Mouse (Mus musculus): ENCODE measurements around the gene Pygm. TPM values are rescaled to one million over a fixed set of nuclear protein-coding genes. Genes with fewer than 3 reads are reported as not detected.

Gene Pygm
- total and polyA plus RNA-seq, 3 experiments = 1,101 to 1,298 (median 1,120) TPM

DNA sequence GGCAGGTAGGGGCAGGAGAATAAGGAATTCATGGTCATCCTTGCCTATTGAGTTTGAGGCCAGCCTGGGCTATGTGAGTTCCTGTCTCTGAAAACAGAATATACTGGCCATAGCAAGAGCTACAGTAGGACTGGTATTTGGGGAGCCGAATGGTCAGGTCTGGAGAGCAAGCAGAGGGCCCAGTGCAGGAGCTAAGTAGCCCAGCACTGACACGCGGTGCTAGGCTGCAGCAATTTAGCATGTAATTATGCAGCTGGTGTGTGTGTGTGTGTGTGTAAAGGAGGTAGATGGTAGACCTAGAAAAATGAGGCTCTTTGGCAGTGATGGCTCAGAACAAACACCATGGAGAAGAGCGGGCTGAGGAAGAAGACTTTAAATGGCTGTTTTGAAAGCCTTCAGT lies 36.6 kb upstream of the Pygm start:
- Histone ChIP-seq H3K4me1 (ENCODE audit: control insufficient read depth, insufficient read depth, low read length) (peaks cover 9% of the 10 kb centered on the region), H3K27me3 (ENCODE audit: control insufficient read depth, insufficient read depth, low read length) (no peaks in the 10 kb centered on the region), H3K4me3 (no peak overlapping the region), H3K9ac (ENCODE audit: low read depth, low read length) (no peak overlapping the region), H3K79me2 (replicated peaks; ENCODE audit: control insufficient read depth, insufficient read depth, low read length) (no peaks in the 10 kb centered on the region), H3K27ac (no peak overlapping the region), H3K36me3 (ENCODE audit: control insufficient read depth, insufficient read depth, low read length) (no peaks in the 10 kb centered on the region)
- DNase-seq = no peak
- TF ChIP-seq POLR2A (IDR thresholded peaks at IDR 0.05; ENCODE audit: insufficient read depth, low read depth, low read length) (no peak), EP300 (IDR thresholded peaks at IDR 0.05; ENCODE audit: insufficient read depth, low read depth, low read length) (no peak), CTCF (IDR thresholded peaks at IDR 0.05) (no peak)
- intact Hi-C loops (cut with DNase I) = no loop called here
- WGBS = 93% methylated on average over 4 of the region's 4 CpGs

DNA sequence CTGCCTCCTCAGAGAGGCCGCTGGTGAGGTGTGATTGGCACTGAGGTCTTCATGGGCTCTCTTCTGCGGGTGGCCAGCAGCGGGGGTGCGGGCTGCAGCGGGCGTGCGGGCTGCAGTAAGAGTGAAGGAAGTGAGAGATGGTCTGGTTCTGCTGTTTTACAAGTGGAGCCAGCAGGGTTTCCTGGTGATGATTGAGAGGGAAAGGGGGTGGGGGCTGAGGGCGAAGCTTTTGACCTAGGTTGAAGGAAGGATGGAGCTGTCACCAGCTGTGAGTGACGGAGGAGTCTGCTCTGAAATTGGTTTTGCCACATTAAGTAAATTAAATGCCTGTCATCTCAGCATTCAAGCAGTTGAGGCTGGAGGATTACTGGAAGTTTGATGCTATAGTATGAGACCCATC lies 35.5 kb upstream of the Pygm start:
- Histone ChIP-seq H3K27me3 (ENCODE audit: control insufficient read depth, insufficient read depth, low read length) (no peaks in the 10 kb centered on the region), H3K4me3 (no peak overlapping the region), H3K27ac (peak overlapping the region; percentile 39), H3K9ac (ENCODE audit: low read depth, low read length) (no peak overlapping the region), H3K4me1 (ENCODE audit: control insufficient read depth, insufficient read depth, low read length) (peaks cover 6% of the 10 kb centered on the region), H3K36me3 (ENCODE audit: control insufficient read depth, insufficient read depth, low read length) (no peaks in the 10 kb centered on the region), H3K79me2 (replicated peaks; ENCODE audit: control insufficient read depth, insufficient read depth, low read length) (no peaks in the 10 kb centered on the region)
- no peak for DNase-seq
- 53% methylated on average over 9 of the region's 9 CpGs for WGBS
- TF ChIP-seq CTCF (IDR thresholded peaks at IDR 0.05) = no peak
- no peak for TF ChIP-seq EP300 (IDR thresholded peaks at IDR 0.05; ENCODE audit: insufficient read depth, low read depth, low read length)
- TF ChIP-seq POLR2A (IDR thresholded peaks at IDR 0.05; ENCODE audit: insufficient read depth, low read depth, low read length) = no peak
- intact Hi-C loops (cut with DNase I) = no loop called here

- DNase-seq = peak in 1 of 2 experiments; percentile 54
- H3K27ac ChIP-seq = peak overlapping the region; percentile 39
- TF ChIP-seq CTCF (IDR thresholded peaks at IDR 0.05) (no peak), POLR2A (IDR thresholded peaks at IDR 0.05; ENCODE audit: insufficient read depth, low read depth, low read length) (no peak), EP300 (IDR thresholded peaks at IDR 0.05; ENCODE audit: insufficient read depth, low read depth, low read length) (no peak)
- H3K27me3 ChIP-seq (ENCODE audit: control insufficient read depth, insufficient read depth, low read length) = no peaks in the 10 kb centered on the region
- intact Hi-C loops (cut with DNase I) = no loop called here
- H3K79me2 ChIP-seq (replicated peaks; ENCODE audit: control insufficient read depth, insufficient read depth, low read length) = no peaks in the 10 kb centered on the region
- H3K9ac ChIP-seq (ENCODE audit: low read depth, low read length) = no peak overlapping the region
- 37% methylated on average over 14 of the region's 14 CpGs for WGBS
- H3K4me3 ChIP-seq = no peak overlapping the region
- H3K36me3 ChIP-seq (ENCODE audit: control insufficient read depth, insufficient read depth, low read length) = no peaks in the 10 kb centered on the region
- peaks cover 7% of the 10 kb centered on the region for H3K4me1 ChIP-seq (ENCODE audit: control insufficient read depth, insufficient read depth, low read length)
Measured at GRCm38 (mm10) chr19:6349215-6349983, 34.8 kb upstream of the Pygm start.

DNA sequence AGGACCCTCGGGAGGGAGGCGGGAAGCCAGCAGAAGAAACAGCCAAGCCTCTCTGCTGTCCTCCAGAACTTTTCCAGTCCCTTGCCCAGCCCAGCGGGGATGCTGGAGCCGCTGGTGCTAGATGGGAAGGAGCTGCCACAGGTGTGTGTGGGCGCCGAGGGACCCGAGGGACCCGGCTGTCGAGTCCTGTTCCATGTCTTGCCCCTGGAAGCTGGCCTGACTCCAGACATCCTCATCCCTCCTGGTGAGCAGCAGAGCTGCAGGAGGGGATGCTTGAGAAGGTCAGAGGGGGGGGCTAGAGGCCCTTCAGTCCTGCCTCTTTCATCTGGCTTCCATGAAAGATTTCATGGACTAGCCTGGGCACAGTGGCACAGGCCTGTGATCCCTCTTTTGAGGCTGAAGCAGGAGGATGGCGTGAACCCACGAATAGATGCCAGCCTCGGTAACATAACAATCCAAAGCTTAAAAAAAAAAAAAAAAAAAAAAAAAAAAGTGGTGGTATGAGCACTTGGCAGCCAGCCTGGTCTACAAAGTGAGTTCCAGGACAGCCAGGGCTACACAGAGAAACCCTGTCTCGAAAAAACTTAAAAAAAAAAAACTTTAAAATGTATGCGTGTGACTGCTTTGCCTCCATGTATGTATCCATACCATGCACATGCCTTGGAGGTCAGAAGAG lies 32.6 kb upstream of the Pygm start:
- H3K36me3 ChIP-seq (ENCODE audit: control insufficient read depth, insufficient read depth, low read length) = no peaks in the 10 kb centered on the region
- no peak for DNase-seq
- TF ChIP-seq POLR2A (IDR thresholded peaks at IDR 0.05; ENCODE audit: insufficient read depth, low read depth, low read length) (no peak), CTCF (IDR thresholded peaks at IDR 0.05) (no peak), EP300 (IDR thresholded peaks at IDR 0.05; ENCODE audit: insufficient read depth, low read depth, low read length) (no peak)
- peaks cover 1% of the 10 kb centered on the region for H3K4me1 ChIP-seq (ENCODE audit: control insufficient read depth, insufficient read depth, low read length)
- H3K9ac ChIP-seq (ENCODE audit: low read depth, low read length) = no peak overlapping the region
- no peak overlapping the region for H3K27ac ChIP-seq
- intact Hi-C loops (cut with DNase I) = no loop called here
- H3K79me2 ChIP-seq (replicated peaks; ENCODE audit: control insufficient read depth, insufficient read depth, low read length) = no peaks in the 10 kb centered on the region
- H3K4me3 ChIP-seq = no peak overlapping the region
- 57% methylated on average over 14 of the region's 14 CpGs for WGBS
- no peaks in the 10 kb centered on the region for H3K27me3 ChIP-seq (ENCODE audit: control insufficient read depth, insufficient read depth, low read length)

DNA sequence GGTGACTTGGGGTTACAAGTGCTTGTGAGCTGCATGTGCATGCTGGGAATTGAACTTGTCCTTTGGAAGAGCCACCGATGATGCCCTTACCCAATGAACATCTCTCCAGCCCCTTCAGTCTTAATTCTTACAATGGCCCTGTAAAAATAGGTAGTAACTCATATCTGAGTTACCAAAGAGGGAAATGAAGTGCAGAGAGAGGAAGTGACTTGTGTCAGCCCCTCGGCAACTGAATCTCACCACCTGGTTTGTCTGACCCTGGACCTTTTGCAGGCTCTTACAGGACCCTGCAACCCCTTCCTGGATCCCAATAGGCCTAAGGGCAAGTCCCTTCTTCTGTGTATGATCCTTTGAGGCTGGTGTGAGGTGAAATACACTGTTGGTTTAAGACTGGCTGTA lies 32.1 kb upstream of the Pygm start:
- Histone ChIP-seq H3K27me3 (ENCODE audit: control insufficient read depth, insufficient read depth, low read length) (no peaks in the 10 kb centered on the region), H3K4me3 (no peak overlapping the region), H3K36me3 (ENCODE audit: control insufficient read depth, insufficient read depth, low read length) (no peaks in the 10 kb centered on the region), H3K27ac (no peak overlapping the region), H3K79me2 (replicated peaks; ENCODE audit: control insufficient read depth, insufficient read depth, low read length) (no peaks in the 10 kb centered on the region), H3K9ac (ENCODE audit: low read depth, low read length) (no peak overlapping the region), H3K4me1 (ENCODE audit: control insufficient read depth, insufficient read depth, low read length) (peaks cover 1% of the 10 kb centered on the region)
- DNase-seq = no peak
- WGBS = 73% methylated on average over 2 of the region's 2 CpGs
- no peak for TF ChIP-seq CTCF (IDR thresholded peaks at IDR 0.05)
- TF ChIP-seq EP300 (IDR thresholded peaks at IDR 0.05; ENCODE audit: insufficient read depth, low read depth, low read length) = no peak
- intact Hi-C loops (cut with DNase I) = no loop called here

DNA sequence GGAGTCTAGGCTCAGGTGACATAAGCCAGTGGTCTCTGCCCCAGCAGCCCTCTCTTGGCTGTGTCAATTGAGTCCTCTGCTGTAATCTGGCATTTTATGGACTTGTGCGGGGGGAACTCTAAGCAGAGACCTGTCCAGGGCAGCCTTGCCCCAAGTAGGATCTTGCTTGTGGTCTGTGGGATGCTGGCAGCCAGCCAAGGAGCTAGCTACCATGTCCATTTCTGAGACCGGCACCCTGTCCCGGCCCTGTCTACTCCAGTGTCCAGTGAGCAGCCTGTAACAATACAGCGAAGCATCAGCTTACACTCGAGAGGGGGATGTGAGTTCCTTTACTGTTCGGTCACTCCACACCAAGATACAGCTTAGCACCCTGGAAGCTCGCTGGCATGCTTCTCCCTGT lies 30.2 kb upstream of the Pygm start:
- WGBS = 76% methylated on average over 7 of the region's 7 CpGs
- intact Hi-C loops (cut with DNase I) = no loop called here
- H3K9ac ChIP-seq (ENCODE audit: low read depth, low read length) = no peak overlapping the region
- H3K4me1 ChIP-seq (ENCODE audit: control insufficient read depth, insufficient read depth, low read length) = peaks cover 1% of the 10 kb centered on the region
- no peak overlapping the region for H3K4me3 ChIP-seq
- H3K27me3 ChIP-seq (ENCODE audit: control insufficient read depth, insufficient read depth, low read length) = no peaks in the 10 kb centered on the region
- TF ChIP-seq CTCF (IDR thresholded peaks at IDR 0.05) = no peak
- no peak for TF ChIP-seq EP300 (IDR thresholded peaks at IDR 0.05; ENCODE audit: insufficient read depth, low read depth, low read length)
- no peak for TF ChIP-seq POLR2A (IDR thresholded peaks at IDR 0.05; ENCODE audit: insufficient read depth, low read depth, low read length)
- H3K79me2 ChIP-seq (replicated peaks; ENCODE audit: control insufficient read depth, insufficient read depth, low read length) = no peaks in the 10 kb centered on the region
- no peak for DNase-seq
- no peak overlapping the region for H3K27ac ChIP-seq
- H3K36me3 ChIP-seq (ENCODE audit: control insufficient read depth, insufficient read depth, low read length) = no peaks in the 10 kb centered on the region
